ENCODE assay signal across 8 mouse cellular contexts in genomic region chr6:67228459-67229107, GRCm38 (mm10). TPM values are rescaled to one million over a fixed set of nuclear protein-coding genes. Genes with fewer than 3 reads are reported as not detected.
A peak's percentile ranks its signal among the peaks of the same experiment; 100 is the strongest.
DNase-seq lines count a peak whose midpoint lies in the region; ATAC-seq and TF ChIP-seq lines count a peak whose summit lies in the region.

No protein-coding gene starts in this region.

- no peak for TF ChIP-seq POLR2A in kidney, adult 2 months (IDR thresholded peaks at IDR 0.05; ENCODE audit: low read depth, low read length)

- 14% methylated on average over 18 of the region's 18 CpGs for WGBS in kidney, adult 2 months
- WGBS in kidney, embryonic 15.5 days = 10% methylated on average over 18 of the region's 18 CpGs

- no peak for TF ChIP-seq CTCF in kidney, adult 2 months (conservative IDR thresholded peaks at IDR 0.05; ENCODE audit: insufficient read depth, insufficient read length, low read depth, low read length)

- H3K9me3 ChIP-seq in kidney, embryonic 15.5 days (replicated peaks) = no peaks in the 10 kb centered on the region

- no peaks in the 10 kb centered on the region for H3K27me3 ChIP-seq in kidney, adult 2 months (replicated peaks; ENCODE audit: control insufficient read depth, insufficient read depth, low read length)
- H3K27me3 ChIP-seq in kidney, embryonic 15.5 days = peaks cover 11% of the 10 kb centered on the region

- H3K36me3 ChIP-seq in kidney, adult 2 months (ENCODE audit: control insufficient read depth, insufficient read depth, low read length) = no peaks in the 10 kb centered on the region
- H3K36me3 ChIP-seq in kidney, embryonic 15.5 days = no peaks in the 10 kb centered on the region

- no peak overlapping the region for H3K27ac ChIP-seq in kidney, adult 2 months (ENCODE audit: insufficient read depth, low read depth, low read length)
- no peak overlapping the region for H3K27ac ChIP-seq in kidney, embryonic 15.5 days

- H3K4me2 ChIP-seq in kidney, embryonic 15.5 days = peak overlapping the region; percentile 53

- H3K9ac ChIP-seq in kidney, embryonic 15.5 days = no peak overlapping the region

- peak; percentile 54; the same call in 1 of the 2 replicates for ATAC-seq in kidney, embryonic 15.5 days (replicated peaks; ENCODE audit: low FRiP score)
- 0 out of 2 replicates have a peak, but pooled peaks have one; percentile 38 for ATAC-seq in megakaryocyte-erythroid progenitor cell, adult 5-6 weeks (replicated peaks; ENCODE audit: low FRiP score, low TSS enrichment, poor library complexity, severe bottlenecking)

- H3K4me3 ChIP-seq in kidney, adult 2 months (ENCODE audit: insufficient read depth, low read depth, low read length) = no peak overlapping the region
- peak overlapping the region; percentile 16 for H3K4me3 ChIP-seq in kidney, embryonic 15.5 days (replicated peaks)

- peak; percentile 8 for DNase-seq in kidney, adult 2 months
- DNase-seq in kidney, postnatal 25 days = no peak
- DNase-seq in embryo, embryonic 10.5 days (ENCODE audit: low spot score) = peak; percentile 58
- DNase-seq in heart, adult 8-10 months (ENCODE audit: low spot score) = peak; percentile 13
- no peak for DNase-seq in urinary bladder, postnatal 4 days (ENCODE audit: low spot score in 2 of 2)
- DNase-seq in spleen, postnatal 14 days (ENCODE audit: low spot score in 2 of 2) = no peak

- no peaks in the 10 kb centered on the region for H3K4me1 ChIP-seq in kidney, adult 2 months (ENCODE audit: control insufficient read depth, insufficient read depth, low read length)
- peaks cover 8% of the 10 kb centered on the region for H3K4me1 ChIP-seq in kidney, embryonic 15.5 days

RNA-seq across cellular contexts. Expression of gene Serbp1, which starts 9.4 kb away (rescaled TPM):
- polyA plus RNA-seq in kidney, adult 2 months (2012; rRNA removed) = 47.8 and 62.0 TPM in 2 replicates
- total RNA-seq in heart, adult 8-10 months (2022) = 100 to 1,000 TPM; 155 to 268 (median 219) TPM
- 435 and 444 TPM in 2 replicates for polyA plus RNA-seq in kidney, embryonic 15.5 days (2015; fragmentation: Nextera tagmentation; extraction: Ambion mirVana)
- total RNA-seq in megakaryocyte-erythroid progenitor cell, adult 5-6 weeks (2014; fragmentation: Nextera tagmentation) = 952 and 1,071 TPM in 2 replicates
- 3,362 and 3,603 TPM in 2 replicates for total RNA-seq in megakaryocyte-erythroid progenitor cell, adult 5-6 weeks (2017)

Comparison
In these comparisons a context has a peak if more than half of its experiments do, and no peak if none do; other contexts are left out.
1. DNase-seq: peak in kidney, adult 2 months (single experiment), embryo, embryonic 10.5 days (single experiment) and heart, adult 8-10 months (single experiment); none in kidney, postnatal 25 days (0 of 2), urinary bladder, postnatal 4 days (0 of 2) and spleen, postnatal 14 days (0 of 2).